In genomic region chr11:117320482-117320881, GRCm38 (mm10) we compare ENCODE assay signal across 8 mouse cellular contexts.
A peak's percentile ranks its signal among the peaks of the same experiment; 100 is the strongest.
DNase-seq lines count a peak whose midpoint lies in the region; ATAC-seq and TF ChIP-seq lines count a peak whose summit lies in the region.

No protein-coding gene starts in this region.

- no peaks in the 10 kb centered on the region for H3K9me3 ChIP-seq in heart, embryonic 11.5 days (replicated peaks; ENCODE audit: control insufficient read depth, low read length)
- H3K9me3 ChIP-seq in E14TG2a.4 (ENCODE audit: low read length): no peaks in the 10 kb centered on the region
- no peaks in the 10 kb centered on the region for H3K9me3 ChIP-seq in hindbrain, embryonic 13.5 days

- H3K4me1 ChIP-seq in heart, embryonic 11.5 days (ENCODE audit: control insufficient read depth, insufficient read depth, low read length): peaks cover 80% of the 10 kb centered on the region
- H3K4me1 ChIP-seq in E14TG2a.4 (replicated peaks; ENCODE audit: low read depth, low read length): peaks cover 99% of the 10 kb centered on the region
- peaks cover 65% of the 10 kb centered on the region for H3K4me1 ChIP-seq in hindbrain, embryonic 13.5 days (replicated peaks)

- TF ChIP-seq CTCF in E14TG2a.4 (conservative IDR thresholded peaks at IDR 0.05; ENCODE audit: low read length): no peak

- no peaks in the 10 kb centered on the region for H3K36me3 ChIP-seq in heart, embryonic 11.5 days (ENCODE audit: control insufficient read depth, insufficient read depth, low read length)
- H3K36me3 ChIP-seq in E14TG2a.4 (ENCODE audit: insufficient read depth, low read length): peaks cover 5% of the 10 kb centered on the region; the same call in 1 of the 2 replicates
- no peaks in the 10 kb centered on the region for H3K36me3 ChIP-seq in hindbrain, embryonic 13.5 days

- no peak overlapping the region for H3K4me3 ChIP-seq in heart, embryonic 11.5 days (ENCODE audit: low read depth, low read length)
- peak overlapping the region; percentile 72 for H3K4me3 ChIP-seq in E14TG2a.4 (replicated peaks; ENCODE audit: low read length)
- no peak overlapping the region for H3K4me3 ChIP-seq in hindbrain, embryonic 13.5 days

- H3K27ac ChIP-seq in heart, embryonic 11.5 days (ENCODE audit: low read depth, low read length): peak overlapping the region; percentile 77
- H3K27ac ChIP-seq in hindbrain, embryonic 13.5 days: peak overlapping the region; percentile 91

- intact Hi-C loops in heart, postnatal 14 days (cut with DNase I): no loop called here

- no peak for ATAC-seq in heart, embryonic 11.5 days (replicated peaks; ENCODE audit: insufficient number of reproducible peaks, low FRiP score, low TSS enrichment)
- no peak for ATAC-seq in hindbrain, embryonic 13.5 days (ENCODE audit: low FRiP score)
- ATAC-seq in megakaryocyte progenitor cell, adult 5-6 weeks (replicated peaks; ENCODE audit: poor library complexity): peak; percentile 55

- no peaks in the 10 kb centered on the region for H3K27me3 ChIP-seq in heart, embryonic 11.5 days (ENCODE audit: control insufficient read depth, insufficient read depth, low read length)
- no peaks in the 10 kb centered on the region for H3K27me3 ChIP-seq in E14TG2a.4 (ENCODE audit: insufficient read depth, low read length)
- no peaks in the 10 kb centered on the region for H3K27me3 ChIP-seq in hindbrain, embryonic 13.5 days

- no peak overlapping the region for H3K9ac ChIP-seq in heart, embryonic 11.5 days (ENCODE audit: low read depth, low read length)
- H3K9ac ChIP-seq in hindbrain, embryonic 13.5 days: no peak overlapping the region; the same call in 1 of the 2 replicates

- H3K4me2 ChIP-seq in heart, embryonic 11.5 days: peak overlapping the region; percentile 43
- H3K4me2 ChIP-seq in hindbrain, embryonic 13.5 days: no peak overlapping the region

- no peak for DNase-seq in heart, postnatal 14 days
- no peak for DNase-seq in layer of hippocampus, postnatal 25 days (ENCODE audit: extremely low spot score in 1 of 2, low spot score in 1 of 2)
- no peak for DNase-seq in embryo, embryonic 10.5 days (ENCODE audit: low spot score)
- no peak for DNase-seq in embryo, embryonic 10 days (ENCODE audit: low spot score)

- WGBS in heart, embryonic 11.5 days (ENCODE audit: insufficient replicate concordance): 56% methylated on average over 3 of the region's 3 CpGs
- WGBS in hindbrain, embryonic 13.5 days: 76% methylated on average over 3 of the region's 3 CpGs
